Mouse (Mus musculus) WW6 (cell line): ENCODE data around the gene Myo1a.

Source experiments
- DNase-seq: peaks from one replicate; pipeline ENCODE4 v3.0.0-alpha.2; 2013; ENCODE audit warnings: low read depth, low spot score

The Myo1a gene

DNA sequence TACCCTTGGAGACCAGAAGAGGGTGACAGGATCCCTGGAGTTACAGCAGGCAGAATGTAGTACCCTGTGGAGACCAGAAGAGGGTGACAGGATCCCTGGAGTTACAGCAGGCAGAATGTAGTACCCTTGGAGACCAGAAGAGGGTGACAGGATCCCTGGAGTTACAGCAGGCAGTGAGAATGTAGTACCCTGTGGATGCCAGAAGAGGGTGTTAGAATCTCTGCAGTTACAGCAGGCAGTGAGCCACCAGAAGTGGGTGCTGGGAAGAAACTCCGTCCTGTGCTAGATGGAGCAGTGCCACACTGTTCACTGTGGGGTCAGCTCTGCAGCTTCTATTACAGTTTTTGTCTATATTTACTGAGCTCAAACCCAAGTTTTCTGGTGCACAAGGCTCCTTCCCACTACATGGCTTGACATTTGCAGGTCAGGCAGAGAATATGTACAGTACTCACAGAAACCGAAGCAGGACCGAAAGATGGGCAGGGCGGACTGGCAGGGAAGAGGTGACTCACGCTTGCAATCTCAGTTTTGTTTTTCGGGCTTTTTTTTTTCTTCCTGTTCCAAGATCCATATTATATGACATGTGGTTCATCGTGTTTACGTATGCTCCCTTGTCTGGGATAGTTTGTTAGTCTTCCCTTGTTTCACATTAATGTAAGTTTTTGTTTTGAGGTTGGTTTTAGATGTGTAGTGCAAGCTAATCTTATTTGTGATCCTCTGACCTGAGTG, 30.0 kb upstream of the Myo1a start:
- DNase-seq, result no peak

DNA sequence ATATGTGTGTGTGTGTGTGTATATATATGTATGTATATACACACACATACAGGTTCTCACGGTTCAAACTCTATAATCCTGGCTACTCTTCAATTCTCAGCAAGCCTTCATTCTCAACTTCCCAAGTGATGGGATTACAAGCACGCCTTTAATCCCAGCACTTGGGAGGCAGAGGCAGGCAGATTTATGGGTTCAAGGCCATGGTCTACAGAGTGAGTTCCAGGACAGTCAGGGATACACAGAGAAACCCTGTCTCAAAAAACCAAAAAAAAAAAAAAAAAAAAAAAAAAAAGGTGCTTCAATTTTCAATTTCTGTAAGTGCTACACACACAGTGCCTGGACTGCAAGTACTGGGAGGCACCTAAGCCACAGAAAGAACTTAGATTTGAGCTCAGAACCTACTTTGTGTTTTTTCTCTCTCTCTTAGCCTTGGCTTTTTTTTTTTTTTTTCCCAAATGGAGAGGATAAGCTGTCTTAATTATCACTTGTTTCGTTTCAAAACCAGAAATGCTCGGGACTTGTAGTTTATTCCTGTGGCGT, 29.0 kb upstream of the Myo1a start:
- DNase-seq, result no peak

DNA sequence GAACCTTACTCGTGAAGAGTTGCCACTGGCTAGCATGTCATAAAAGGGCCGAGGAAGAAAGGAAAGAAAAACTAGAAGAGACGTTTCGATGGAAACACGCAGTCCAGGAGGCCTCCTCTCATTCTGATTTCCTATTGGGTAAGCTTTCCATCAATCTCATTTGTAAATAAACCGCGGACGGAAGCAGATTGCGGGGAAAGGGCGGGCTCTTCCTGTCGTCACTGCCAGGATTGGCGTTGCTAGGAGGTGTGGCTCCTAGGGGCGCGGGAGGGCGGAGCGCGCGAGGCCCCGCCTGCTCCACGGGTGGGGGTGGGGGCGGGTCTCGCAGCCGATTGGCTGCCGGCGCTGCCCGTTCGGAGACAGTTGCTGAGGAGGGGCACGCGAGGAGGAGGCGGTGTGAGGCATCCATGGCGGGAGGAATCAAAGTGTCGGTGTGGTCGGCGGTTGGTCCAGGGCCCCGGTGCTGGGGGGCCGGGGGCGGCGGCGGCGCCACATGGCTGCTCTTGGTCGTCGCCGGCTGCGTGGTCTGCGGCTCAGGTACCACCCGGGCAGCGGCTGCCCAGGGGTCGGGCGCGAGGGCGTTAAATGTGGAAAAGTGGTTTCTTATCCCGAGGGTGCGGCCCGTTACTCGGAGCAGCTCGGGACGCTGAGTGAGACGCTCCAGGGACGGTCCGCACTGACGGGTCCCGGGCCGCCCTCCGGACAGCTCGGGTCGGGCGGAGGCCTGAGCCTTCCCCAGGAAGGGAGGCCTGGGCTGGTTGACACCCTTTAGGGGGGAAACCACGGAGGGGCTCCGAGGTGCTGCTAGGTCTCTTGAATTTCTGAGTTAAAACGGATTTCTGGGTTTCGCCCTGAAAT, 28.1 kb upstream of the Myo1a start:
- DNase-seq, result peak; percentile 92

DNA sequence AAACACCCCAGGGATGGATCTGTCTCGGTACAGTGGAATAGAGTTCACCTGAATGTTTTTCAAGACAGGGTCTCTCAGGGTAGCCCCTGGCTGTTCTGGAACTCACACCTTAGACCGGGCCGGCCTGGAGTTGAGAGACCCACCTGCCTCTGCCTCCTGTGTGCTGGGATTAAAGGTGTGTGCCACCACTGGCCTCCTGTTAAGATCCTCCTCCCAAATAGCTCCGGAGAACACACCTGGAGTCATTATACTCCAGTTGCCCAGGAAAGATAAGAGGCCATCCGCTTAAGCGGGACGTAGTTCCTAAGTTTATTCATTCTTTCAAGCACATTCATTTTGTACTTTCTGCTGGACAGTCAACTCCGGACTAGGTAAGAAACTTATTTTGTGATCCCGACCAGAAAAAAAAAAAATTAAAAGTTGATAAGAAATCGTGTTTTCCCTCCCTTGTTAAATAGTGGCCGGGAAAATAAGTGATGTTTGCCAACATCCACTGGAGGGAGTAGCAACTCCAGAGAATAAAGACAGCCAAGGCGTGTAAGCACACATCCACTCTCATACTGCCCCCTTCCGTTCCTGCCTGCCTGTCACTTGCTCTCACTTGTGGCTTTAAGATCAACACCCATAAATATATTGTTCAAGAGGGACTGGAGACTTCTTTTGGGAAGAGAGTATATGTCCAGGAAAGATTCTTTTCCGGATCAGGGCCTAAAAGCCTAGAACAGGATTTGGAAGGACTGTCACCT, 27.2 kb upstream of the Myo1a start:
- no peak for DNase-seq

DNA sequence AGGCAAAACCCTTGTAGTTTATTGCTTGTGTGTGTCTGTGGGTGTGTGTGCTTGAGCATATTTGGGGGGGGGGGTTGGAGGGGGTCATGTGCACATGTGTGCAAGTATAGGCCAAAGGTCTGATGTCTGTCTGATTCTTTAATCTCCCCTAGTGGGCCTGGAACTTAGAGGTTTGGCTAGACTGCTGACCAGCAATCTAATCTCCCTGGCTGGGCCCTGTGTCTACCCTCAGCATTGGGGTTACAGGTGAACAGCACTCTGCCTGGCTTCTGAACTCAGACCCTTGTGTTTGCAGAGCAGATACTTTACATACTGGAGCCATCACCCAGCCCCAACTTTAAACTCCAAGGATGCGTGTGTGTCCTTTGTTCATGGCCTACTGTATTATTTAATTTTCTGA, 25.8 kb upstream of the Myo1a start:
- DNase-seq, result no peak

DNA sequence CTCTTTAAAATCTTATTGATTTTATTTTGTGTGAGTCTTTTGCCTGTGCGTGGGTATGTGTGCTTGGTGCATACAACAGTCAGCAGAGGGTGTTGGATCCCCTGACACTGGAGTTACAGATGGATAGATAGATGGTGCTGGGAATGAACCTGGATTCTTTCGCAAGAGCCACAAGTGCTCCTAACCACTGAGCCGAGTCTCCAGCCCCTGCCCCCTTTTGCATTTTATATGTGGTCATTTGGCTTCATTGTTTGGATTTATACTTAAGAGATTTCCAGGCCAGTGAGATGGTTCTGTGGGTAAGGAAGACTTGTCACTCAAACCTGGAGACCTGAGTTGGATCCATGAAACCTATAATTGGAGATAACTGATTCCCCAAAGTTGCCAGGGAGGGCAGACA, 25.1 kb upstream of the Myo1a start:
- DNase-seq, result no peak

DNA sequence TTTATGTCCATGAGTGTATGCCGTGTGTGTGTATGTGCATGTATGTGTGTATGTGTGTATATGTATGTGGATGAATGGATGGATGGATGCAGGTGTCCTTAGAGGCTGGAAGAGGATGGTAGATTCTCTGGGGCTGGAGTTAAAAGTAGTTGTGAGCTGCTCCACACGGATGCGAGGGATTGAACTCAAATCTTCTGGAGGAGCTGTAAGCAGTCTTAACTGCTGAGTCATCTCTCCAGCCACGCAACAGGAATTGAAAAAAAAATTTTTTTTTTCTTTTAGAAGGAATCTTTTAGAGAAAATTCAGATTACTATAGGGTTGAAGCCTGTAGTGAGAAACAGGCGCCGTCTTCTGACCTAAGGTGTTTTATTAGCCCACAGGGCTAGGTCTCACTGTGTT, 22.1 kb upstream of the Myo1a start:
- no peak for DNase-seq

DNA sequence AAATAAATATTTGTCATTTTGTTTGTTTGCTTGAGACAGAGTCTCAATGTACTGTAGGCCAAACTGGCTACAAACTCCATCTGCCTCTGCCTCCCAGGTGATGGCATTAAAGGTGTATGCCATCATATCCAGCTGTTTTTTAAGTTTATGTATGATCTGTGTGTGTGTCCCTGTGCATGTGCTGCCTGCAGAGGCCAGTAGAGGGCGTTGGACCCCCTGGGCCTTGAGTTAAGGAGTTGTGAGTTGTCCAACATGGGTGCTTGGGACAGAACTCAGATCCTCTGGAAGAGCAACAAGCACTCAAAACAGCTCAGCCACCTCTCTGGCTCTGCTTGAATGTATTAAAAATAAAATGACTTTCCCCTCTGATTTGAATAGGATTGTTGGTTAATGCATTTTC, 13.9 kb upstream of the Myo1a start:
- DNase-seq, result no peak

DNA sequence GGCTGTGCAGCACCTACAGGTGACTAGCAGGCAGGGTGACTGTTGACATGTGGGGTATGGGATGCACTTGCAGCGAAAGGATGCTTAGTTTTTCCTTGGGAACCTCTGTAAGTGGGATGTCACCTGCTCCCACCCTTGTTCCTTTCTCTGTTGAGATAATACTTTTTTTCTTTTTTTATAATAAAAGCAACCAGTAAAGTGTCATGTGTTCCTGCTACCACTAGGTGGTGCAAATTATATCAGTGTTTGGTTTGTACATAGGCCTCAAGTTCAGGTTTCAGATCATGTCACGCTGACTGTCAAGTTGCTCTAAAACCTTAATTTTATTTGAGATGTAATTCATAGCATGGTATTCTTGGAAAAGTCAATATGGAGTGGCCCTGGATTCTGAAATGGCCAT, 10.3 kb upstream of the Myo1a start:
- no peak for DNase-seq

DNA sequence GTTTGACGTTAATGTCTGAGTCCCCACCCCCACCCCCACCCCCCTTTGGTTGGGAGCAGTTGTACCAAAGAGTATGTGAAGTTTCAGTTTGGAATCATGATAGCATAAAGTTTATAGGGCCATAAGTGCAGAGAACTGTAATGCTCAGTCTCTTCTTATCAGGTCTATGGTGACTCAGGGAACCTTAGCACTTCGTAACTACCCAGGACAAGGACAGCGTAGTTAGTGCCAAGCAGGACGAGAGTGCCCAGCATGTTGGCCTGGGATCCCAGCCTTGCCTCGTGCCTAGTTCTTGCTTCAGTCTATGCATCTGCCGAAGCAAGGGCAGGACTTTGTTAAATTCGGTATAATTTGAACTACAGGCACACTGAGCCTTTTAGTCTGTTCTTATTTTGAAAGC, 9.2 kb upstream of the Myo1a start:
- no peak for DNase-seq

DNA sequence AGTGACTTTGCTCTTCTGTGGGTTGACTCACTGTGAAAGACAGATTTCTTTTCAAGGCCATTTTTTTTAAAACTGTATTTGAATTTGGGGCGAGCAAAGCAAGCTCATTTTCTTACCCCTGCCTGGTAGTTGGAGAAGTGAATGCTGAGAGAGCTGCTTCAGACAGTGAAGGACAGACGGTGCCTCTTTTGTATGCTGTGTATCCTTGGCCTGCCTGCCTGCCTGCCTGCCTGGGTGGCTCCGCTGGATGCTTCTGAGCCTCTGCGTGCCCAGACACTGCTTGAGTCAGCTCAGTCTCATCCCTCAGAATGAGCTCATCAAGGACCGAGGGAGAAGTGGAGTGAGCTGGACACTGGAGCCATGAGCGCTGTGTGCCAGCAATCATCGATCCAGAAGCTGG, 6.0 kb upstream of the Myo1a start:
- DNase-seq, result no peak

DNA sequence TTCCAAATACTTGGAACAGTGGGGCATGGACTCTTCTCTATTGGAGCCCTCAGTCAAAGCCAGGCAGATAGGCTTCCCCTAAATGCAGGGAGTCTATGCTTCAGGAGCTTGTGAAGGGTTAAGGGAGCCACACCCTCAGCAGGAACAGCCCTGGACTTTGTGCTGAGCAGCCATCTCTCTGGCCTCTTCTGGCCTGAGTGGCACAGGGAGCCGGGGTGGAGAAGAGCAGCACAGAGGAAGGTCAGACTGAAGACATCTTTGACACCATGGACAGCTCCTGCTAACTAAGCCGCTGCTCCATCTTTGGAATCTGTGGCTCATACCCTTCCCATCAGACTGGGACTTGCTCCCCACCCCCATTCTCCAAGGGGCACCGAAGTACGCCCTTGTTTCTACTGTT, 1.7 kb upstream of the Myo1a start:
- DNase-seq, result peak; percentile 18

DNA sequence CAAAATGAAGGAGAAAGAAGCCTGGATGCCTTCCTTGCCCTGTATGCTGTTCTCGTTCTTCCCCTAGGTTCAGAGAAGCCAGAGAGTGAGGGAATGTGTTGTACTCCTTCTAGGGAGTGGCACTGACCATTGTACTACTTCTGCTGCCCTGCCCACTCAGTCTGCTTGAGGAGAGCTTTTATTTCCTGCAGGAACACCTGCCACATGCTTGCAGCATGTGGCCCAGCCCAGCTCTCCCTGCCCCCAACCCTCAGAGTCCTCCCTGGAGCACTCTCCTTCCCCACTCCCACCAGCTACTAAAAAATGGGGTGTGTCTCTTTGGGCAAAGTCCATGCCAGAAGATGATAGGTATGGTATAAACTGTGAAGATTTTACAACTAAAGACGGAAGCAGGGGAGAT, 677 bp upstream of the Myo1a start:
- no peak for DNase-seq

DNA sequence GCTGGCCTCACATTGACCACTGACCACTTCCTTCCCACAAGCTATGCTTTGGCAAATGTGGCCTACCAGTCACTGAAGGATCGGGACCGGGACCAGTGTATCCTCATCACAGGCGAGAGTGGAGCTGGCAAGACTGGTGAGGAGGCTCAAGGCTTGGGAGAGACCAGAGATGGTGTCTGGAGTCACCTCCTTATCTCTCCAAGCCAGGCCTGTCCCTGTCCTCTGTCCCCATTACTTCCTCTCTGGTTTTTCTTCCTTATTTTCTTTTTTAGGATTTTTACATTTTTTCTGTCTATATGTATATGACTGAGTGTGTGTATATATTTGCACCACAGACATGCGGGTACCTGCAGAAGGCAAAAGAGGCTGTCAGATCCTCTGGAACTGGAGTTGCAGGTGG, 813 bp downstream of the Myo1a start:
- DNase-seq, result no peak

DNA sequence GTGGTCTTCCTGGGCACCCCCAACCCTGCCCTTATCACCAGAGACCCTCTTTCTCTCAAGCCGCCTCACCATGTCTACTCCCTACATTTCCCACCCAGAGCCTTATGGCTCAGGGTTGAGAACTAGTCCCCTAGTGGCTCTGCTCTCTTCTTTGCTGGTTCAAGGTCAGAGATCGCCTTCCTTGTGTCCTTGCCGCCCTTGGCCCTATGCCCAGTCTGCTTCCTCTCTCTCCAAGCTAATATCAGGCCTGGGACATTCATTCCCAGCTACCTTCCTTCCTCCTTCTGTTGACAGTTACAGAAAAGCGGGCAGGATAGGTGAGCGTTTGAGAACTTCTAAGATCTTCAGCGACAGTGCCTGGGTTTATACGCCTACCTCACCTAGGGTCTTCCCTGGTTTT, 2.8 kb downstream of the Myo1a start:
- DNase-seq, result no peak

DNA sequence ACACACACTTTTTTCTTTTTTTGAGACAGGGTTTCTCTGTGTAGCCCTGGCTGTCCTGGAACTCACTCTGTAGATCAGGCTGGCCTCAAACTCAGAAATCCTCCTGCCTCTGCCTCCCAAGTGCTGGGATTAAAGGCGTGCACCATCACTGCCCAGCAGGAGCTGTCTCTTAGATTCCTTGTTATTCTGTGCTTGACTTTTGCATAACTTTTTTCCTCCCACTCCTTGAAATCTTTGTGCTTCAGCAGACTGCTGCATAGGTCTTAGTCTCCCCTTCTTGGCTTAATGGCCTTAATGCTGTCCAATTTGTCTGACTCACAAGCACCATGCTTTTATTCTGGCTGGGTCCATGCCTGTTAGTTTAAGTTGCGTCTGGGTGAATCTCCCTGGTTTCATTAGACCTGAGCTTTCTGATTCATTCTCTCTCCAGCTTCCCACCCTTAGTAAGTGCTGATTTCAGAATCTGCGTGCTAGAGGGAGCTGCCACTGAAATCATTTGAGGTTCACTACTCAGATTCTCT, 3.9 kb downstream of the Myo1a start:
- no peak for DNase-seq

DNA sequence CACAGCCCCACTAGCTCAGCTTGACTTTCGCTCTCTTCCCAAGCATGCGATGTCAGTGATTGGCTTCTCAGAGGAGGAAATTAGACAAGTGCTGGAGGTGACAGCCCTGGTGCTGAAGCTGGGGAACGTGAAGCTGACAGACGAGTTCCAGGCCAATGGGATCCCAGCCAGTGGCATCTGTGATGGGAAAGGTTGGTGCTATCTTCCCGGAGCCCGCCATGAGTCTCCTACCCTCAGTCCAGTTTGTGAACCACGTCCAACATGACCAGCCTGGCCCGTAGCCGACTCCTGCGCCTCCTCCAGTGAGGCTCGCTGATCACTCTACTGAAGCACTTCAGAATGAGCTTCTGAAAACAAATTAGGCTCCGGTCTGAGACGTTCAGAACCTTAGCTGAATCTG, 5.4 kb downstream of the Myo1a start:
- no peak for DNase-seq

DNA sequence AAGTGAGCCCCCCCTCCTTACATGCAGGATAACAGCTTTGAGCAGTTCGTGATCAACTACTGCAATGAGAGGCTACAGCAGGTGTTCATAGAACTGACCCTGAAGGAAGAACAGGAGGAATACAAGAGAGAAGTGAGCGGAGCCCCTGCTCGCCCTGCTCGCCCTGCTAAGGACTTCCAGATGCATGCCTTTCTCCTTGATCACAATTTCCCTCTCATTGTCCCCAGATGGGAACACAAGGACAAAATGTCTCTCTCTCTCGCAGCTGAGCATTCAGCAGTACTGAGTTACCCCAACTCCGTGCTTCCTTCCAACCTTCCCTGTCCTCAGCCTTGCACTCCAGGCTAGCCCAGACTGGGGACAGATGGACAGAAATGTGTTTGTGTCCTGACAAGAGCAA, 7.8 kb downstream of the Myo1a start:
- DNase-seq, result no peak

DNA sequence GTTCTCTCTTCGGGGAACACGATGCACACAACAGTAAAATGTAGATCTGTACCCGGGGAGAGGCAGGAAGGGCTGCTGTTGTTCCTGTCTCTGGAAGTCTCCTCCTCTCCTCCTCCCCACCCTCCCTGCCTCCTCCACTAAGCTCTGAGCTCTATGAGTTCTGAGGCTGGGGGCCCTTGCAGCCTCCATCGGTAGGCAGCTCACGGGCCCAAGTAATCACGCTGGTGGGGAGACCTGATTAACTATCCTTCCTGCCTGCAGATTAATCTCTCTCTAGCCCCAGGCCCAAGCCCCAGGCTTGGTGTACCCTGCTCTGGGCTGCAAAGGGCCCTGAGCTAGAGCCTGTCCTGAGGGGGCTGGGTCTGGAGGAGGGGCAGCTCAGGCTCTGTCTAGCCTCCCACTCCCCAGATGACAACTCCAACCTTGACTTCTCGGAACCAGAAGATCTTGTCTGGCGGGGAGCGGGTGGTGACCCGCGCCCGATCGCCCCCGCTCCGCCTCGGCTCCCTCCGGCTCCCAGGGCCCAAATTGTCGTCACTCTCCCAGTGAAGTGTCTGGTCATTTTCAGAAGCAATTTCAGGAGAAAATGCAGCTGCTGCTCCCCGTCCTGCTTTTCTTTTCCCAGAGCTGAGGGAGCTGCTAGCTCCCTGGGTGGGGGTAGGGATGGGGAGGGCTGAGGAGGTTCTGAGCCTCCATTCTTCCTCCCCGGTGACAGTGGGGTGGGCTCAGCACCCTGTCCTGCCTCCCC, 16.9 kb downstream of the Myo1a start:
- DNase-seq, result no peak

DNA sequence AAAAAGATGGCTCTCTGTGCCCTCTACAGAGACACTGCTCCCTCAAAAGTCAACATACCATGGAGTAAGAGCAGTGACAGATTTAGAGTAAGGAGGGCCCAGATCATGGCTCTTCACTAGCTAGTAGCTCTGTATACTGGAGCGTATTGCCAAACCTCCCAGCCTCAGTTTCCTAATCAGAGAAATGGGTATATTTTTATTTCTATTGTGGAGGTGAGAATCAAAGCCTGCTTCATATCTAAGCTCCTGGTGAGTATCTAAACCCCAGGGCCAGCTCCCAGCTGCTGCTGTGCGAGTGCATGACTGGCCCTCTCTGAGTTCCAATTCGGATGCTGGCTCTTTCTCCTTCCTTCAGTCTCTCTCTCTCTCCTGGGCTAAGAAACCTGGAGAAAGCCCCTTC, 19.2 kb downstream of the Myo1a start, which contains the start of gene Tac2:
TSS of gene Tac2 (plus strand) at position 301 of the 400 bp plus-strand sequence.
- no peak for DNase-seq

DNA sequence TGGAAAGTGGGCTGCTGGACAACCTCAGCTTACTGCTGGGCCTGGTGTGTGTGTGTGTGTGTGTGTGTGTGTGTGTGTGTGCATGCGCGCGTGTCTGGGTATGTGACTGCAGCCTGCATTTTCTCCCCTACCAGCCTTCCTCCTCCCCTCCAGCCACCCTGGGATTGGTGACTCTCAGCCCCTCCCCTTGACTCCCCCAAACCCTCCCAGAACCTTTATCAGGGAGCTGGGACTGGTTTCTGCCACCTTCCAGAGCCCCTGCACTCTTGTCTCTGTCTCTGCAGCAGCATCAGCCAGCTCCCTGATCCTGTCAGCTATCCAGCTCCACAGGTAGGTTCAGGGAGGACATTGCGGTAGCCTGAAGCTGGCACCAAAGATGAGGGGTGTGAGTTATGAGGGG, 20.2 kb downstream of the Myo1a start:
- no peak for DNase-seq
